Mouse (Mus musculus) ES-Bruce4 (cell line): Measurements from ENCODE around the gene Pex3. TPM values are rescaled to one million over a fixed set of nuclear protein-coding genes. Genes with fewer than 3 reads are reported as not detected.
A peak's percentile ranks its signal among the peaks of the same experiment; 100 is the strongest.
"Not testable (repeated sequence)": the region's sequence is repeated elsewhere in the genome, so short reads cannot be mapped to it uniquely, and the experiment has no call there.

Source experiments
- H3K27ac ChIP-seq: 2 replicates; pipeline ENCODE4 v1.5.1; 2012; ENCODE audit warnings: low read length, inconsistent platforms; ENCODE audit not compliant: insufficient read depth
- H3K27me3 ChIP-seq: 2 replicates; pipeline ENCODE4 v1.6.1; 2012; ENCODE audit warnings: mild to moderate bottlenecking, low read length, inconsistent platforms; ENCODE audit not compliant: control insufficient read depth, poor library complexity, insufficient read depth, severe bottlenecking
- H3K36me3 ChIP-seq: 2 replicates; pipeline ENCODE4 v1.6.1; 2012; ENCODE audit warnings: inconsistent platforms, mild to moderate bottlenecking, low read length, moderate library complexity; ENCODE audit not compliant: control insufficient read depth, poor library complexity, insufficient read depth, severe bottlenecking
- H3K4me1 ChIP-seq: one replicate; pipeline ENCODE4 v1.8.1; 2011; ENCODE audit warnings: low read length; ENCODE audit not compliant: control insufficient read depth, insufficient read depth
- H3K4me3 ChIP-seq: 2 replicates; pipeline ENCODE4 v1.5.1; 2011; ENCODE audit warnings: low read depth, mild to moderate bottlenecking, low read length
- H3K9ac ChIP-seq: 2 replicates; pipeline ENCODE4 v1.6.1; 2012; ENCODE audit warnings: low read depth, mild to moderate bottlenecking, inconsistent platforms; ENCODE audit not compliant: poor library complexity, severe bottlenecking
- H3K9me3 ChIP-seq: replicated peaks from 2 replicates; pipeline ENCODE4 v1.6.1; 2012; ENCODE audit warnings: mild to moderate bottlenecking, low read length, inconsistent platforms; ENCODE audit not compliant: control insufficient read depth, poor library complexity, insufficient read depth, severe bottlenecking
- CTCF ChIP-seq: IDR thresholded peaks from one replicate; pipeline ENCODE4 v1.8.1; 2011; ENCODE audit warnings: low read depth, low read length
- EP300 ChIP-seq: IDR thresholded peaks from 2 replicates; pipeline ENCODE4 v1.6.1; 2011; ENCODE audit warnings: low read depth, low read length; ENCODE audit not compliant: insufficient read depth
- POLR2A ChIP-seq: IDR thresholded peaks from one replicate; pipeline ENCODE4 v1.8.1; 2011; ENCODE audit warnings: low read length; ENCODE audit not compliant: insufficient read depth
- polyA plus RNA-seq: library from polyadenylated mRNA; stranded (reverse); fragments of >200 nt; gene quantifications from 2 replicates; pipeline ENCODE4 v1.2.4, GENCODE M21; 2011; ENCODE audit warnings: low read depth; ENCODE audit not compliant: missing spikeins, insufficient read depth, insufficient read length

The Pex3 gene
- polyA plus RNA-seq, 1 experiment: 19.0 TPM

DNA sequence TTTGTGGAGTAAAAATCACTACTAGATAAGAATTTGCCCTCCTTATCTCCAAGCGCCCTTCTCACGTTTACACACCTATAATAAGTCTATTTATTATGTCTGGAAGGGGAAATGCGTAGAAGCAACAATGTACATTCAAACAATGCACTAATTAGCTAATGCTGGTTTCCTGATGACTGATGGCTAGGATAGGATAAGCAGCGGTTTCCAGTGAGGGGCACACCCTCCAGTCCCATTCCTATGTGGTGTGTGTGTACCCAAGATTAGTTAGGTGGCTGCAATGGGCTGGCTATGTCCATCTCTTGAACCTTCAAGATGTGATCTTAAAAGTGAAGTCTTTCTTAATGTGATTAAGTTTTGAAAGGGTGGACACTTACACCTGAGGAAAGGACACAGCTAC is 31.1 kb downstream of the Pex3 start:
- TF ChIP-seq EP300 (no peak), CTCF (no peak), POLR2A (no peak)
- H3K36me3 ChIP-seq: peaks cover 2% of the 10 kb centered on the region
- H3K27ac ChIP-seq: no peak overlapping the region
- no peaks in the 10 kb centered on the region for H3K9me3 ChIP-seq
- H3K4me1 ChIP-seq: peaks cover 2% of the 10 kb centered on the region
- H3K27me3 ChIP-seq: no peaks in the 10 kb centered on the region
- no peak overlapping the region for H3K9ac ChIP-seq
- no peak overlapping the region for H3K4me3 ChIP-seq

DNA sequence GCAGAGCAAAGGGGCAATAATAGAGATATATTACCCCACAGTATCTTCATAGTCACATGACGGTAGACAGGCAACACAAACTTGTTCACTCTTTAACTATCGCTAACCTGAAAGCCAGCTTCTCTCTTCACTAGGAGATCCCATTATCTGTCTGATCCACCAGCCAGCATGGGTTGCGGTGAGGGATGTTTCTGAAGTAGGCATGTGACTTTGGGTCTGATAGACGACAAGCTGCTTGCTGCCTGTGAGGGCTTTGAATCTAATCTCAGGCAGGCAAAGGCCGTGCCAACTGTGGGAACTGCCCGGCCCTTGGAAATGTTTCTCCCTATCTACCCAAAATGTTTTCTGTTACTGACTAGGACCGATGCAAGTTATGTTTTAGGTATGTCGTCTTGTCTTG is 50.6 kb downstream of the Pex3 start:
- H3K9me3 ChIP-seq: no peaks in the 10 kb centered on the region
- no peak overlapping the region for H3K4me3 ChIP-seq
- TF ChIP-seq CTCF (no peak), POLR2A (no peak), EP300 (no peak)
- no peaks in the 10 kb centered on the region for H3K27me3 ChIP-seq
- no peak overlapping the region for H3K9ac ChIP-seq
- H3K36me3 ChIP-seq: no peaks in the 10 kb centered on the region
- H3K4me1 ChIP-seq: peaks cover 2% of the 10 kb centered on the region
- no peak overlapping the region for H3K27ac ChIP-seq

DNA sequence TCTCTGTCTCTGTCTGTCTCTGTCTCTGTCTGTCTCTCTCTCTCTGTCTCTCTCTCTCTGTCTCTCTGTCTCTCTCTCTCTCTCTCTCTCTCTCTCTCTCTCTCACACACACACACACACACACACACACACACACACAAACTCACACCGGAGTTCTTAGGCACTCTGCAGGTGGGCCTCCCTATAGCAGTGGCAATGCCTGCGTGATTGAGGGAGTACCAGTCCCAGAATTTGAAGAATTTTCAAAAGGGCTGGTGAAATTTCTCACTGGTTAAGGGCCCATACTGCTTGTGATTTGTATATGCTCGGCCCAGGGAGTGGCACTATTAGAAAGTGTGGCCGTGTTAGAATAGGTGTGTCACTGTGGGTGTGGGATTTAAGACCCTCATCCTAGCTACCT is 51.4 kb downstream of the Pex3 start:
- not testable (repeated sequence) for H3K9me3 ChIP-seq, H3K27me3 ChIP-seq, H3K27ac ChIP-seq, H3K36me3 ChIP-seq, H3K4me1 ChIP-seq
- H3K9ac ChIP-seq: peak overlapping the region; percentile 46
- H3K4me3 ChIP-seq: peak overlapping the region; percentile 74

DNA sequence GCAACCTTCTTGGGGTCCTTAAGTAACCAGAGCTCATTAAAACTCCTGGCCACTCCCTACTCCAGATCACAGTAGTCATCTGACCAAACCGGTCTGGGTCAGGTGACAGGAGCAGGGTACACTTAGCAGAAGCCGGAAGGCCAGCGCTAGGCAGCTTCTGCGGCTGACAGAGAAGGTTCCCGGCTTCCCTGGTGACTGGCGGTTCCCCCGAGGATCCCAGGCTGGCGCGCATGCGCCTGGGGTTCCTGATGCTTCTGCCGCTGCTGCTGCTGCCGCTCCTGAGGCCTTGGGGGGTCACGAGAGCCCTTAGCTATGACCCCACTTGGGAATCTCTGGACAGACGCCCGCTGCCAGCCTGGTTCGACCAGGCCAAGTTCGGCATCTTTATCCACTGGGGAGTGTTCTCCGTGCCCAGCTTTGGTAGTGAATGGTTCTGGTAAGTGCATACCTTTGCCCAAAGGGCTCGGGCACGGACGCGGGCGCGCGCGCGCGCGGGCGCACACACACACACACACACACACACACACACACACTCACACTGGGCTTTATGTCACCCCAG is 51.9 kb downstream of the Pex3 start:
- H3K27ac ChIP-seq: no peak overlapping the region

DNA sequence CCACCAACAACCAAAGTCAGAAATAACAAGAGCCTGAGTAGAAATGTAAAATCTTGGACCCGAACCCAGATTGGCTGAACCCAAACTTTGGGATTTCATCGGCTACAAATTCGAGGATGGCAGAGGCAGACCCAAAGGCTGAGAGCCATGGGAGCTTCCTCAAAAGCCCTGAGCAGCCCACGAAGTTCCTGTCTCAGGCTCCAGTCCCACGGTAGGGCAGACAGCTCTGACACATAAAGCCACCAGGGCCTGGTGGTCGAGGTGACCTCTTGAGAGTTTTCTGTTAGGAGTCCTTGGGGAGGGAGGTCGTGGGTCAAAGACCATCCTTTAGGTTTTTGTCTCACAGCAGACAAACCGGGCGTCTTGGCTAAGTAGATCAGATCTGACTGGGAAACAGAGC is 52.5 kb downstream of the Pex3 start:
- Histone ChIP-seq H3K36me3 (no peaks in the 10 kb centered on the region), H3K4me3 (peak overlapping the region; percentile 74), H3K9me3 (no peaks in the 10 kb centered on the region), H3K4me1 (peaks cover 2% of the 10 kb centered on the region), H3K9ac (no peak overlapping the region), H3K27ac (no peak overlapping the region), H3K27me3 (no peaks in the 10 kb centered on the region)
- no peak for TF ChIP-seq POLR2A
- no peak for TF ChIP-seq CTCF
- no peak for TF ChIP-seq EP300

More for the DNA sequence above, 51.9 kb downstream of the Pex3 start:
- H3K9ac ChIP-seq: peak overlapping the region; percentile 46
- peak overlapping the region; percentile 74 for H3K4me3 ChIP-seq
- H3K9me3 ChIP-seq: no peaks in the 10 kb centered on the region
- no peak for TF ChIP-seq POLR2A
- TF ChIP-seq EP300: no peak
- TF ChIP-seq CTCF: no peak
- no peaks in the 10 kb centered on the region for H3K36me3 ChIP-seq
- peaks cover 2% of the 10 kb centered on the region for H3K4me1 ChIP-seq
- no peaks in the 10 kb centered on the region for H3K27me3 ChIP-seq

DNA sequence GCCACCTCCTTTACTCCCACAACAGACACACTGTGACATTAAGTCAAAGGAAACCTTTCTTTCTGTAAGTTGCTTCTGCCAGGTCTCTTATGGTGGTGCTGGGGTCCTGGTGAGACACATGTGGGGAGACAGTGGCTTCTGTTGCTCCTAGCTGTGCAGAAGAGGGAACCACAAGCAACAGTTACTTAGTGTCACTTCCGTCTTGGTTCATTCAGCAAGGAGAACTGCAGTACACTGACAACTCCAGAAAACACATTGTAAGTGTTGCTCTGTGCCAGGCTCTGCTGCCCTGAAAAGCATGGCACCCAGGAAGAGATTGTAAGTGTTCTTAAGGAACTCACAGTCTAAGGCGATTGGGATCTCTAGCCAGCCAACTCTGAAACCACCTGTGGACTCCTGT is 53.6 kb downstream of the Pex3 start, which contains the start of gene Fuca2:
Gene Fuca2 (plus strand): TSS at position 210 of the 400 bp plus-strand sequence.
- Histone ChIP-seq H3K27me3 (no peaks in the 10 kb centered on the region), H3K27ac (no peak within 1 kb of the TSS), H3K4me1 (peaks cover 2% of the 10 kb centered on the region), H3K9ac (no peak within 1 kb of the TSS), H3K36me3 (no peaks in the 10 kb centered on the region), H3K4me3 (no peak within 1 kb of the TSS), H3K9me3 (no peaks in the 10 kb centered on the region)
- TF ChIP-seq POLR2A (no peak), EP300 (no peak), CTCF (no peak)

DNA sequence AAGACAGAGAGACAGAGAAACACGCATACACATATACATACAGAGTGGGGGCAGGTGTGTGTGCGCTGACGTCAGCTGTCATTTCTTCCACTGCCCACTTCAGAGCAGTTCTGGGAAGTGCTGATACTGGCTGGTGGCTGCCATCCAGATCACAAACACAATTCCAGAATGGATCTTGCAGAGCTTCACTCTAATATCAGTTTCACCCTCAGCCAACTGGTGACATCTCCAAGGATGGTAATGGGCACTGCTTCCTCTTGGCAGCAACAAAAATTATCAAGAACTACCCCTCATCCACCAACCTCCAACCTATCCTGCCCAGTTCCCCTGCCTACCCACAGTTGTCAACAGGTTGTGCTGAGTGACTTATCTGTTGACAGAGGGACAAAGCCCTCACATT is 56.6 kb downstream of the Pex3 start:
- Histone ChIP-seq H3K4me1 (peaks cover 2% of the 10 kb centered on the region), H3K9ac (no peak overlapping the region), H3K4me3 (no peak overlapping the region), H3K27me3 (no peaks in the 10 kb centered on the region), H3K27ac (no peak overlapping the region), H3K36me3 (no peaks in the 10 kb centered on the region), H3K9me3 (no peaks in the 10 kb centered on the region)
- no peak for TF ChIP-seq POLR2A
